Mouse (Mus musculus): ENCODE data around the gene Gm12117.

DNA sequence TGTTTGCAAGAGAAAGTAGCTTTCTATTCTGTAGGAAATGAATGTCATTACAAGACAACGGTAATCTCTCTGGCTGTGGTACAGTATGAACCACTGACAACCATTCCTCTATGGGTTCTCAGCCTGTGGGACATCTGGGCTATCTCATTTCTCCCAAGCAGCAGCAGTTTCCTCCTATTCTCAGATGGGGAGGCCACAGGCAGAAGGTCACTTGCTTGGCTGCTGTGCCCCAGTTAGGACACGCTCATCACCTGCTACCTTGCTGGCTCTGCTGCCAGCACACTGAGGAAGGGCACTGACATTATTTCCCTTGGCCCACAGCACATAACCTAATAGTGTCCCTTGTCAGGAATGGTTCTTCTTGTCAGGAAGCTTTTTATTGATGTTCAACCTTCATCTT, 48.4 kb downstream of the Gm12117 start:
- TF ChIP-seq POLR2A (IDR thresholded peaks at IDR 0.05; ENCODE audit: borderline replicate concordance, control insufficient read depth, low read depth, low read length): no peak
- TF ChIP-seq CTCF (IDR thresholded peaks at IDR 0.05; ENCODE audit: control insufficient read depth, insufficient read depth, low read length): no peak

All from bone marrow, adult 2 months (tissue).